Mouse (Mus musculus): ENCODE data around the gene Gm49320. TPM values are rescaled to one million over a fixed set of nuclear protein-coding genes. Genes with fewer than 3 reads are reported as not detected.

Gene Gm49320
- total RNA-seq, 2 experiments from 2014 or later, result not detected

DNA sequence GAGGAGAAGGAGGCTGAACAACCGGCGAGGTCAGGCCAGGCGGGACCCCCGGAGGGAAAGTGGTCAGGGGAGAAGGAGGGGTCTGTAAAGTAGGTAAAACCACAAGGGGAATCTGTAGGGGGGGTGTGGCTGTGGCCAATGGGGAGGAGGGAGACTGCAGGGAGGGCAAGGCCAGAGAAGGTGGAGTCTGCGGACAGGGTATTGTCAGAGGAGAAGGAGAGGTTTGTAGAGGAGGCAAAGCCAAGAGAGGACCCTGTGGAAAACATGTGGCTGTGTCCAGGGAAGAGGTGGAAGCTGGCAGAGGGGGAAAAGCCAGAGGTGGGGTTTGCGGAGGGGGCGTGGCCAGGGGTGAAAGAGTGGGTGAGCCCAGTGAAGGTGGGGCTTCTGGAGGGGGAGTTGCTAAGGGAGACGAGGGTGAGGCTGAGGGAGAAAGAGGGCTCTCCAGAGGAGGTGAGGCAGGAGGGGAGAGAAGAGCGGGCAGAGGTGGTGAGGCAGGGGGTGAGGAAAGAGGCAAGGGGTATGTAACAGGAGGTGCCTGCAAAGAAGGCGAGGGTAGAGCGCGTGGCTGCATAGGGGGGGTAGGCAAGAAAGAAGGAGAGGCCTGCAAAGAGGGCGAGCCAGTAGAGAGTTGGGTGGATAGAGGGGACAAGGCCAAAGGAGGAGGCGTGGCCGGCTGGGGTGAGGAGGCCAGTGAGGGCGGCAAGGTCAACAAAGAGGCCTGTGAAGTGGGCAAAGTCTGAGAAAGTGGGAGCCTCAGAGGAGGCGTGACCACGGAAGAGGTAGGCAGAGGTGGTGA is 25.3 kb upstream of the Gm49320 start:
- intact Hi-C loops (cut with DNase I), result no loop called here
- H3K27ac ChIP-seq, result no peak overlapping the region

DNA sequence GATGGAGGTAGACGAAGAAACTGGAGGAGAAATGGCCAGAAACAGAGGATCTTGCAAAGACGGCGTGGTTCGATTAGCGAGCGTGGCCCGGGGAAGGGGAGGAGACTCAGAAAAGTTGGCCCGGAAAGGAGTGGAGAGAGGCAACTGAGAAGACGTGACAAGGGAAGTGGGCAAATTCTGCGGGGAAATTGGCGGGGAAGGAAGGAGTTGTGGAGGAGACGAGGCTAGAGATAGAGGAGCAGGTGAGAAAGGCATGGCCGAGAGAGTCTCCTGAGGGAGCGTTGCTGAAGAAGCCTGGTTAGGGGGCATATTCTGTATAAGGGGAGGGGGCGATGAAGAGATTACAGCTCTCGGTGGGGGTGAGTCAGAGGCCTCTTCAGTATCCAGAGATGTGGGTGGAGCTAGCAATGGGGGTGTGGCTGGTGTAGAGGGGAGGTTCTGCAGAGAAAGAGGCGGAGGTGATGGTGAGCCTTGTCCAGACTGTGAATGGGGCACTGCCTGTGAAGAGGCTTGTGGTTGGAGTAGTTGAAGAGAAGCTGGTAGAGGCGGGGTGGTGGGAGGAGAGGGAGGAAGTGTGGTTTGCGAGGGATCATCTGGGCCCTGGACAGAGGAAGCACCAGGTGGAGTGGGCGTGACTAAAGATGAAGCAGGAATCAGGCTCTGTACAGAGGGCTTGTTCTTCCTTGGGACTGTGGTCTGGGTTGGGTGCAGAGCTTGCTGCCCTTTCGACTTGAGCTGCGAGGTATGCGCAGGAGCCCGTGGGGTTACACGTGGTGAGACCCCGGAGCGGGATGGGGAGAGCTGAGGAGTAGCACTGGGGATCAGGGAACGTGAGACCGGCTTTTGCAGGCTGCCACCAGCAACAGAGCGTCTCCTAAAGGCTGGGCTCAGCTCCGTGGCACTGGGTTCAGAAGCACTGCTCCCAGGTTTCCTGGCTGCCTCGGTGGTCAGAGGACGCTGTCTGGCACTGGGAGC is 24.4 kb upstream of the Gm49320 start:
- intact Hi-C loops (cut with DNase I), result no loop called here
- no peak for TF ChIP-seq CTCF (IDR thresholded peaks at IDR 0.05)
- peak; percentile 57 for DNase-seq
- Histone ChIP-seq H3K27ac (no peak overlapping the region), H3K4me3 (peak overlapping the region; percentile 72)

More for the DNA sequence above, 25.3 kb upstream of the Gm49320 start:
- DNase-seq, result peak; percentile 56
- H3K4me3 ChIP-seq, result peak overlapping the region; percentile 72
- TF ChIP-seq CTCF (IDR thresholded peaks at IDR 0.05), result no peak

DNA sequence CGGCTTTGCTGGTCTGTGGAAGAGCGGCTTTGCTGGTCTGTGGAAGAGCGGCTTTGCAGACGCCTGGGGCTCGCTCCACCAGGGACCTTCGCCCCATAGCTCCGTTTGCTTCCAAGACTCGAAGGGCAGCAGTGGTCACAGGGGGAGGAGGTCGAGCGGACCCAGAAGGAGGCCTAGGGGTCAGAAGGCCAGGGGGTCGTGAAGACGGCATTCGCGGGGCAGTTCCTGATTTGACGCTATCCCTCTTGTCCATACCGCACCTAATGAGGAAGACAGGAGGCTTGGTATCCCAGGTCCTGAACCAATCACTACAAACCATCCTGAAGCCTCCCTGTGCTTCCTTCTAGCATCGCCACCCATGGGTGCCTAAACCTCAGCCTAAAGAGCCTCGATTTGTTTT is 22.4 kb upstream of the Gm49320 start:
- DNase-seq, result no peak
- intact Hi-C loops (cut with DNase I), result no loop called here
- no peak overlapping the region for H3K4me3 ChIP-seq
- H3K27ac ChIP-seq, result no peak overlapping the region
- TF ChIP-seq CTCF (IDR thresholded peaks at IDR 0.05), result no peak

DNA sequence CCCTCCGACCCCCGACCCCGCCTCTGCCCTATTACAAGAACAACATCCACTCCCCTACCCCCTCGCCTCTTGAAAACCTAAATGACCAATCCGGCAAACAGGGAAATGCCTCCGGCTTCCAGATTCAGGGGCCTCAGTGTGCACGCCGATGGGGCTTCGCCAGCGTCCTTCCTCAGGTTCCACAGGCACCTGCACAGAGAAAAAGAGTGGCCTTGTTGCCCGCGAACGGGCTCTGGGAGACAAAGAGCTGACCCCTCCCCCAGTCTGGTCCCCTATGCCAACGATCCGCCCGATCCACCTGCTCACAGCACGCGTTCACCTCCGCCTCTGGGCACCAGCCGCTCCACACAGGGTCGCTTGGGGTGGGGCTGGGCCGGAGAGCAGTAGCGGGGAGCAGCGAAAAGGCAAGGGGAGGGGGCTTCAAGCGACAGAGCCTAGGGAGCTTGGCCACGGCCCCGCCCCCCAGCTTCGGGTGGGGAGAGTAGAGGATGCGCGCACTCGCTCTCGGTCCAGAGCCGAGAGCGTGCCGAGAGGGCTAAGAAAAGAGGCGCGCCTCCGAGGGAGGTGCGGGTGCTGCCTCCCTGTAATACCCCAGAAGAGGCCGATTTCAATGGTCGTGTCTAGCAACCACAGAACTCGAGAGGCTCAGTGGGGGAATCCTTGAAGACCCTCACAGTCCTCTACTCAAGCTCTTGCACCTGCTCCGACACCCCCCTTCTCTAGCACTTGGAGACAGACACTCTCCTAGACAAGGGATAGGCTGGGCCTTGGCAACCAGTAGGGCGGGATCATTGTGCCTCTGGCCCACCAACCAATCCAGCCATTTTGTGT is 21.7 kb upstream of the Gm49320 start, which contains the start of gene Prr36:
Gene Prr36, minus strand, starts transcription at position 669 of the 831 bp plus-strand sequence.
- no peak for TF ChIP-seq CTCF (IDR thresholded peaks at IDR 0.05)
- no peak for DNase-seq
- peak within 1 kb of the TSS; percentile 63 for H3K4me3 ChIP-seq
- intact Hi-C loops (cut with DNase I), result no loop called here
- no peak within 1 kb of the TSS for H3K27ac ChIP-seq

DNA sequence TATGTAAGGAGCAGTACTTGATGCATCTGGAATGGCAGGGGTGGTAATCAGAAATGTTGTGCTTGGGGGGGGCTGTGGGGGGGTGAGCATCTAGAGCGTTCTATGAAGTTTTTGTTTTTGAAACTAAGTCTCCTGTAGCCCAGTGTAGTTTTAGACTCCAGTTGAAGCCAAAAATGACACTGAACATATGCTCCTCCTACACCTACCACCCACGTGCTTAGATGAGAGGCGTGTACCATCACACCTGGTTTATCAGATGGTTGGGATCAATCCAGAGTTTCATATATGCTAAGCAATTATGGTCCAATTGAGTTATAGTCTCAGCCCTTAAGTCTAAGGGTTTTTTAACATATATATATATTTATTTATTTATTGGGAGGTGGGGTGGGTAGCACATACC is 19.0 kb upstream of the Gm49320 start:
- intact Hi-C loops (cut with DNase I), result no loop called here
- DNase-seq, result no peak
- no peak for TF ChIP-seq CTCF (IDR thresholded peaks at IDR 0.05)
- Histone ChIP-seq H3K27ac (no peak overlapping the region), H3K4me3 (no peak overlapping the region)

DNA sequence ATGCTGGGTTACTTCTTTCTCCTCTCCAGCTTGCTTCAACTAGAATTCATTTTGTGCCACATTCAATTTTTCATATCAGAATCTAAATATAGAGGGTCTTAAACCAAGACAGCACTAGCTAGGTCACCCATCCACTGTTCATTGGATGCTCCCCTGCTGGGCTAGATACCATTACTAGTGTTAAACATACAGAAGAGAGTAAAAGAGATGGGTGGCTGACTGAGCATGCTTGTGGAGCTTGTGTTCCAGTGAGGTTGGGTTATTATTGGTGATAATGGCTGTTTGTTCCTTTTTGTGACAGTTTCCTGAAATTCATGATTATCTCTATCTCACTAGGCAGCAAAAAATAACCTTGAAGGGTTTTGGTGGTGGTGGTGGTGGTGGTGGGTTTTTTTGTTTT is 16.6 kb upstream of the Gm49320 start:
- H3K27ac ChIP-seq, result no peak overlapping the region
- intact Hi-C loops (cut with DNase I), result no loop called here
- H3K4me3 ChIP-seq, result no peak overlapping the region
- no peak for DNase-seq
- no peak for TF ChIP-seq CTCF (IDR thresholded peaks at IDR 0.05)

DNA sequence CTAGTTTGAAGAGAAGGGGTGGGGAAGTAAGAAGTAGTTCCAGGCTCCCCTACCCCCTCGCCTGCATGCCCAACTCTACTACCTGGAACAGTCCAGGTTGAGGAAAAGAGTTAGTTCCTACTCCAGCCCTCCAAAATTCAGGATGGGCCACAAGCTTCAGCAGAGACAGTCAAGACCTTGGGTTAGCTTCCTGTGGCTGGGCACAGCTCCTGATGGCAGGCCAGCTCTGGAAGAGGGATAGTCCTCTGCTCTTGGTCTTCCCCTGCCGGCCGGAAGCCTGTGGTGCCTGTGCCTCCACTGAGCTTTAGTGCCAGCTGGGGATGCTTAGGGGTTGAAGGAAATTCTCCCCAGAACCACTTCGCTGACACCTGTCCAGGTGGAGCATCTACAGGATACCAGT is 12.3 kb upstream of the Gm49320 start:
- TF ChIP-seq CTCF (IDR thresholded peaks at IDR 0.05), result no peak
- intact Hi-C loops (cut with DNase I), result no loop called here
- peak overlapping the region; percentile 54 for H3K4me3 ChIP-seq
- DNase-seq, result no peak
- H3K27ac ChIP-seq, result no peak overlapping the region

DNA sequence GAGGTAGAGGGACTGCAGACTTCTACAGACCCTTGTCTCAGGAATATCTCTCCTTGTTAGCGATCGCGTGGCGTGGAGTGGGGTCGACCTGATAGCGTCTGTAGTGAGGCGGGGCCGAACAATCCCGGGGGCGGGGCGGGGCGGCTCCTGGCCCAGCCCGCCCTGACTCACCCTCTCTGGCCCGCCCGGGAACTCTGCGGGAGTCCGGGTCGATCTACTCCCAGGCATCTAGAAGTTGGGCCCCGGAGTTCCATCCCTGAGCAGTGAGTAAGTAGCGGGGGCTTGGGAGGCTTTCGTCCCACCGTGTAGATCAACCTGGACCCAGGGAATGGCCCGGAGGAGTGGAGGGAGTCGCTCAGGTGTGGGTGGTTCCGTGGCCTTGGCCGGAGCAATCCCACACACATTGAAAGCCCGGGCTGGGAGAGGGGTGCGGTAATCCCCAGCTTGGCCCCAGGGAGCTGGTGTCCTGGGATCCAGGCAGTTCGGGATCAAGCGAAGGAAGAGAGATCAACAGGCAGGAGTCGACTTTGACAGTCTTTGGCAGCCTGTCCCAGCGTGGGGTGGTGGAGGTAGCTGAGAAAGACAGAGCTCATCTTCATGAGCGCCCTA is 11.8 kb upstream of the Gm49320 start, which contains the start of gene Lrrc8e:
Gene Lrrc8e, plus strand, starts transcription at position 89 of the 609 bp plus-strand sequence.
- Histone ChIP-seq H3K27ac (no peak within 1 kb of the TSS), H3K4me3 (peak within 1 kb of the TSS; percentile 54)
- no peak for TF ChIP-seq CTCF (IDR thresholded peaks at IDR 0.05)
- intact Hi-C loops (cut with DNase I), result no loop called here
- DNase-seq, result no peak

DNA sequence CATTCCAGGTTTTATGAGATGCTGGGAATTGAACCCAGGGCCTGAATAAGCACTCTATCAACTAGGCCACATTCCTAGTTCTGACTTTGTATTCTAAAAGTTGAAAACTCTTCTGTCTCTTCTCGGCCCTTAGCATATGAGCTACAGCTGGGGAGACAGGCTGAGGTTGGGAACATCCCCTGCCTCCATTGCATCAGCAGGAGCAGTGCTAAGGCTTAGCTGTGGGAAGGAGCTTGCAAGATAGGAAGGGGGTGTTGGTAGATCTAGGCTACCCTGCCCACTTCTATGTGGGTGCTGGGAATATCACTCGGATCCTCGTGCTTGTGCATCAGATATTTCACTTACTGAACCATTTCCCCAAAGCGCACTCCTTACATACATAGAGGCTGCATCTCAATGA is 10.7 kb upstream of the Gm49320 start:
- no peak for DNase-seq

DNA sequence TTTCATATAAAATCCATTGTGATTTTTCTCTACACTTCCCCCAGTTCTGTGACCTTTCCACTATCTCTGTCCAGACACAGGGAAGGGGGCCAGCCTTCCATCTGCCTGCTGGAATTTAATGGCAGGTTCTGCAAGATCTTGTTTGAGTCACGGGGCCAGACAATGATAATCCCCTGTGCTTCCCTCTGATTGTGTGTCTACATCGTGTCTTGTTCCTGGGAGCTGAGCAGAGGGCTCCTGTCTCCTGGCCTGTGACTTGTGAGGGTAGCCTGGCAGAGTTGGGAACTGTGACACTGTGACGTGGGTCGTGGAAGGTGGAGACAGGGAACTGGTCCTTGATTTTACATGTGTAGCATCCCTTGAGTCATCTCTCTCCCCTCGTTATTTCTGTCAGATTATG is 8.9 kb upstream of the Gm49320 start:
- TF ChIP-seq CTCF (IDR thresholded peaks at IDR 0.05), result no peak
- Histone ChIP-seq H3K4me3 (no peak overlapping the region), H3K27ac (no peak overlapping the region)
- DNase-seq, result no peak
- intact Hi-C loops (cut with DNase I), result no loop called here

More for the DNA sequence above, 10.7 kb upstream of the Gm49320 start:
- no peak for TF ChIP-seq CTCF (IDR thresholded peaks at IDR 0.05)
- intact Hi-C loops (cut with DNase I), result no loop called here
- no peak overlapping the region for H3K4me3 ChIP-seq
- no peak overlapping the region for H3K27ac ChIP-seq

DNA sequence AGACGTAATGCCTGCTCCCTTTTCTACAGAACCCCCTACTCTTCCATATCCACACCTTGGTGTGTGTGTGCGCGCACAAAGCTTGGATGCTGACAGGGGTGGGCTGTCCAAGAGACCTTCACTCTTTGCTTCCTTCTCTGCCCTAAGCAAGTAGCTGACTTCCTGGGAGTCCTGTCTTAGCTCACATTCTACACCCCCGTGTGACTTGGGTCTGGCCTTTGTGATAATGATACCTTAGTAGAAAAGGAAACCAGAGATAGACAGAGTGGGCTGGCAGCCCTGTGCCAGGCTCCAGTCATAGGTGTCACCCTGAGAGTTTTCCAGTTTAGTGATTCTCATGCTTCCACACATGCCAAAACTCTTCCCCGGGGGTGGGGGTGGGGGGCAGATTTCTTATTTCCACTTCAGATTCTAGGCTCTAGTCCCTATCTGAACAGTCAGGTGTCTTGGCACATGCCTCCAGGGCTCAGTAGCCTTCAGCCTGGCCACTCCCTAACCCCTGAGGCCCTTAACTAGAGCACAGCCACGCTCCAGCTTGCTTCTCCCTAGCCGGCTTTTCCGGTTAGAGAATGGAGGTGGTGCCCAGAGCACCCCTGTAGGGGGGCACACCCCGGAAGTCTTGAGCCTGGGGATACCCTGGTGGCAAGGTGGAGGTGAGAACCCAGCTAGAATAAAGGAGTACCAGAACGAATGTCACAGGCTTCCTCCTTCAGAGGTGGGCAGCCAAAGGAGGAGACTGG is 7.9 kb upstream of the Gm49320 start:
- intact Hi-C loops (cut with DNase I), result no loop called here
- no peak for DNase-seq
- H3K27ac ChIP-seq, result no peak overlapping the region
- H3K4me3 ChIP-seq, result no peak overlapping the region
- TF ChIP-seq CTCF (IDR thresholded peaks at IDR 0.05), result no peak

All from gastrocnemius, adult 2 months (tissue).